In the genomic region with DNA sequence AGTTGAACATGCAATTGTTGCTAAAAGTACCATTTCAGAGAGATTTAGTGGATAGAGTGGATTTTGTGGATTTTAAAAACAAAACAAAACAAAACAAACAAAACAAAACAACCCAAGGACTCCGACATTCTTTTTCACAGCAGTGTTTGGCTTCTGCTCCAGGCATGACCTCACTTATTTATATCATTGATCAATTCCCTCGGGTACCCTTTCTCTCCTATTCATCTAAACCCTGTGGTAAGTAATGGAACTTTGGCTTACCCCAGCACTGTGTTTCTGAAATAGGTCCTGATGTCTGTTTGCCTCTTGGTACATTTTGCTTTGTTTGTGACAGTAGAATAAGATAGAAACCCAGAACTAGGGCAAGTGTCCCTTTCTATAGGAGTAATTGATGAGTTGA, we compare ENCODE assay signal across 18 mouse cellular contexts.
"Had no signal": no experiment of that assay in that cellular context is flagged by ENCODE, and none has a peak within 500 bp of the region (broad histone marks: within the 10 kb centered on the region; RNA-seq: fewer than 3 reads in every experiment).

No protein-coding gene starts in this region.

- H3K4me1 ChIP-seq: liver, embryonic 13.5 days had no signal

- H3K27ac ChIP-seq: kidney, postnatal 0 days; limb, embryonic 13.5 days; liver, embryonic 13.5 days; lung, embryonic 15.5 days; macrophage; midbrain, embryonic 13.5 days; stomach, postnatal 0 days had no signal

- H3K27me3 ChIP-seq: limb, embryonic 13.5 days; liver, embryonic 13.5 days; lung, embryonic 15.5 days; midbrain, embryonic 13.5 days had no signal

- DNase-seq: kidney, adult 2 months; kidney, postnatal 25 days; layer of hippocampus, postnatal 36 days; left cerebral cortex, postnatal 4 days; liver, embryonic 13.5 days; lung, postnatal 14 days; right cerebral cortex, postnatal 14 days; right cerebral cortex, postnatal 4 days; thymus, adult 2 months; thymus, postnatal 14 days; thymus, postnatal 4 days had no signal

- H3K4me2 ChIP-seq: limb, embryonic 13.5 days; liver, embryonic 13.5 days; lung, embryonic 15.5 days; midbrain, embryonic 13.5 days had no signal

- H3K36me3 ChIP-seq: limb, embryonic 13.5 days; liver, embryonic 13.5 days; lung, embryonic 15.5 days; midbrain, embryonic 13.5 days had no signal

- H3K9ac ChIP-seq: limb, embryonic 13.5 days; liver, embryonic 13.5 days; lung, embryonic 15.5 days; midbrain, embryonic 13.5 days had no signal

- H3K9me3 ChIP-seq: limb, embryonic 13.5 days; liver, embryonic 13.5 days; lung, embryonic 15.5 days; midbrain, embryonic 13.5 days had no signal

- H3K4me3 ChIP-seq: limb, embryonic 13.5 days; liver, embryonic 13.5 days; lung, embryonic 15.5 days; midbrain, embryonic 13.5 days had no signal

- ATAC-seq: intestine, embryonic 16.5 days; midbrain, embryonic 13.5 days had no signal
